Mouse (Mus musculus) G1E (cell line): ENCODE measurements around the gene Gm21731.
"Not testable (repeated sequence)": the region's sequence is repeated elsewhere in the genome, so short reads cannot be mapped to it uniquely, and the experiment has no call there.

ENCODE experiments used
- CTCF ChIP-seq: IDR thresholded peaks from 2 replicates; pipeline ENCODE4 v1.5.1; 2012; ENCODE audit warnings: low read depth, low read length, inconsistent platforms, mixed read lengths
- GATA1 ChIP-seq: IDR thresholded peaks from 2 replicates; pipeline ENCODE4 v1.6.1; 2012; ENCODE audit warnings: borderline replicate concordance, low read length, inconsistent platforms, mixed read lengths
- GATA2 ChIP-seq: IDR thresholded peaks from 2 replicates; pipeline ENCODE4 v1.6.1; 2012; ENCODE audit warnings: low read depth, low read length, inconsistent platforms, borderline replicate concordance
- POLR2AphosphoS5 ChIP-seq: IDR thresholded peaks from 2 replicates; pipeline ENCODE4 v1.6.1; 2012; ENCODE audit warnings: low read depth, low read length, inconsistent platforms; ENCODE audit not compliant: insufficient replicate concordance
- TAL1 ChIP-seq: conservative IDR thresholded peaks from 2 replicates; pipeline ENCODE4 v1.6.1; 2012; ENCODE audit warnings: low read depth, low read length, inconsistent platforms, mixed read lengths

GRCm38 (mm10) chr13:120258817-120259658 is 20.1 kb downstream of the Gm21731 start:
- TF ChIP-seq CTCF, TAL1, GATA1, GATA2, POLR2AphosphoS5: not testable (repeated sequence)
